Mouse (Mus musculus) lung, postnatal 0 days (tissue): ENCODE results near the gene Rraga.

ENCODE experiments used
- CTCF ChIP-seq: IDR thresholded peaks from 2 replicates; pipeline ENCODE4 v1.5.1; 2016; ENCODE audit warnings: antibody characterized with exemption, mild to moderate bottlenecking
- EP300 ChIP-seq: IDR thresholded peaks from 2 replicates; pipeline ENCODE4 v1.6.1; 2016; ENCODE audit warnings: antibody characterized with exemption, mild to moderate bottlenecking, control low read depth

GRCm38 (mm10) chr4:86580056-86580455, 4.6 kb downstream of the Rraga start:
- TF ChIP-seq CTCF (no peak), EP300 (no peak)
